Comparison of ENCODE assay signal across 8 mouse cellular contexts in the genomic region with DNA sequence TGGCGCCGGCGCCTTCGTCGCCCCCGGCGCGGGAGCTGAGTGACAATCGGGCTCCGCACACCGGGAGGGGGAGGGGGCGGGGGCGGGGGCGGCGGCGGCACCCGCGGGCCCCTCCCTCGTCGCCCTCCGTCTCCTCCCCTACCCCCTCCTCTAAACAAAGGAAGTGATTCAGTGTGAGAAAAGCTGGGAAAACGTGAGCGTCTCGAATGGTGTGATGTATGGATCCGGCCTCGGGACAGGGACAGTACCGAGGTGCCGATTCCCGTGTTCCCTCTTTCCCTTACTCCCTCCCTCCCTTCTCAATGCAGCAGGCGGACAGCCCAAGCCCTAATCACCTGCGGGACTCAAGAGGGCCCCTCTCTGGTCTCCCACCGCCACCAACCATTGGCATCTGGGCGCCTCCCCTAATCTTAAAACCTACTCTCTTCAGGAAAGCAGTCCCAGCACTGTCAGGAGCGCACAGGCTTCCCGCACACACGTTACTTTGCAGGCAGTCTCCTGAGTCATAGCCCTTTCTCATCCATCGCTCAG. TPM values are rescaled to one million over a fixed set of nuclear protein-coding genes. Genes with fewer than 3 reads are reported as not detected.
DNase-seq lines count a peak whose midpoint lies in the region; ATAC-seq and TF ChIP-seq lines count a peak whose summit lies in the region.

Gene Adora1, minus strand, starts transcription at position 41 of the 531 bp plus-strand sequence.

- TF ChIP-seq CTCF in CH12.LX (conservative IDR thresholded peaks at IDR 0.05 in 1 of 2, IDR thresholded peaks at IDR 0.05 in 1 of 2; ENCODE audit: low read depth in 2 of 2, low read length in 2 of 2), result no peak
- TF ChIP-seq CTCF in liver, postnatal 0 days (IDR thresholded peaks at IDR 0.05; ENCODE audit: low read depth), result no peak

- in situ Hi-C loops in CH12.LX (cut with MboI; ENCODE audit: low pct_ligation_motif_present, low pct_unique_long_range_greater_than_20kb, low sequenced_read_pairs), result no loop called here

- dilution Hi-C loops in CH12.LX (cut with MboI; ENCODE audit: extremely low pct_ligation_motif_present, extremely low pct_unique_long_range_greater_than_20kb, low sequenced_read_pairs), result no loop called here

- H3K4me2 ChIP-seq in CH12.LX (ENCODE audit: insufficient read depth, low read depth, poor library complexity, severe bottlenecking), result peak within 1 kb of the TSS; percentile 17; the same call in 1 of the 2 replicates
- peak within 1 kb of the TSS; percentile 93 for H3K4me2 ChIP-seq in embryonic facial prominence, embryonic 15.5 days (replicated peaks)
- peak within 1 kb of the TSS; percentile 91 for H3K4me2 ChIP-seq in hindbrain, embryonic 15.5 days
- H3K4me2 ChIP-seq in liver, postnatal 0 days (ENCODE audit: low read depth, low read length), result peak within 1 kb of the TSS; percentile 63

- 1% methylated on average over 35 of the region's 37 CpGs for WGBS in embryonic facial prominence, embryonic 15.5 days
- WGBS in hindbrain, embryonic 15.5 days, result under 1% methylated on average over 28 of the region's 37 CpGs
- 7% methylated on average over 29 of the region's 37 CpGs for WGBS in liver, postnatal 0 days (ENCODE audit: insufficient replicate concordance)

- H3K4me1 ChIP-seq in CH12.LX (ENCODE audit: control insufficient read depth in 1 of 2, insufficient read depth in 2 of 2), result peaks cover 14 to 75% of the 10 kb centered on the region in 2 experiments
- H3K4me1 ChIP-seq in embryonic facial prominence, embryonic 15.5 days, result peaks cover 31% of the 10 kb centered on the region
- peaks cover 54% of the 10 kb centered on the region for H3K4me1 ChIP-seq in hindbrain, embryonic 15.5 days (replicated peaks)
- peaks cover 33% of the 10 kb centered on the region for H3K4me1 ChIP-seq in liver, postnatal 0 days (ENCODE audit: insufficient read depth)

- H3K27me3 ChIP-seq in CH12.LX (replicated peaks), result no peaks in the 10 kb centered on the region
- H3K27me3 ChIP-seq in embryonic facial prominence, embryonic 15.5 days, result peaks cover 45% of the 10 kb centered on the region
- no peaks in the 10 kb centered on the region for H3K27me3 ChIP-seq in hindbrain, embryonic 15.5 days
- peaks cover 26% of the 10 kb centered on the region for H3K27me3 ChIP-seq in liver, postnatal 0 days (ENCODE audit: insufficient read depth, low read length)

- no peaks in the 10 kb centered on the region for H3K9me3 ChIP-seq in CH12.LX (replicated peaks; ENCODE audit: low read length)
- no peaks in the 10 kb centered on the region for H3K9me3 ChIP-seq in embryonic facial prominence, embryonic 15.5 days (replicated peaks)
- H3K9me3 ChIP-seq in hindbrain, embryonic 15.5 days, result no peaks in the 10 kb centered on the region
- no peaks in the 10 kb centered on the region for H3K9me3 ChIP-seq in liver, postnatal 0 days (ENCODE audit: low read length)

- no peak within 1 kb of the TSS for H3K9ac ChIP-seq in CH12.LX (ENCODE audit: insufficient read depth, low read depth)
- 0 out of 2 replicates have a peak within 1 kb of the TSS, but pooled peaks have one; percentile 9 for H3K9ac ChIP-seq in embryonic facial prominence, embryonic 15.5 days
- peak within 1 kb of the TSS; percentile 55 for H3K9ac ChIP-seq in hindbrain, embryonic 15.5 days
- peak within 1 kb of the TSS; percentile 58 for H3K9ac ChIP-seq in liver, postnatal 0 days (replicated peaks)

- no peaks in the 10 kb centered on the region for H3K36me3 ChIP-seq in CH12.LX (replicated peaks in 1 of 2; ENCODE audit: control insufficient read depth in 1 of 2, insufficient read depth in 1 of 2, low read length in 1 of 2)
- H3K36me3 ChIP-seq in embryonic facial prominence, embryonic 15.5 days, result no peaks in the 10 kb centered on the region
- no peaks in the 10 kb centered on the region for H3K36me3 ChIP-seq in hindbrain, embryonic 15.5 days
- H3K36me3 ChIP-seq in liver, postnatal 0 days (replicated peaks; ENCODE audit: insufficient read depth, low read length), result no peaks in the 10 kb centered on the region

- TF ChIP-seq EP300 in CH12.LX (IDR thresholded peaks at IDR 0.05; ENCODE audit: low read length), result no peak
- no peak for TF ChIP-seq EP300 in liver, postnatal 0 days (IDR thresholded peaks at IDR 0.05; ENCODE audit: low read depth)

- no peak within 1 kb of the TSS for H3K27ac ChIP-seq in CH12.LX (ENCODE audit: insufficient read depth, low read depth)
- H3K27ac ChIP-seq in embryonic facial prominence, embryonic 15.5 days (replicated peaks), result no peak within 1 kb of the TSS
- H3K27ac ChIP-seq in hindbrain, embryonic 15.5 days (replicated peaks), result peak within 1 kb of the TSS; percentile 65
- peak within 1 kb of the TSS; percentile 81 for H3K27ac ChIP-seq in liver, postnatal 0 days (ENCODE audit: low read depth)

- no peak for ATAC-seq in embryonic facial prominence, embryonic 15.5 days (ENCODE audit: insufficient number of reproducible peaks, low FRiP score, low TSS enrichment, low read depth)
- ATAC-seq in hindbrain, embryonic 15.5 days (ENCODE audit: low FRiP score, low read depth), result peak; percentile 52
- ATAC-seq in liver, postnatal 0 days, result peak; percentile 0; the same call in 1 of the 2 replicates

- peak; percentile 64 for DNase-seq in cerebellum, adult 9-10 months
- no peak for DNase-seq in cerebellum, postnatal 10 days
- no peak for DNase-seq in CH12.LX (ENCODE audit: extremely low read depth)
- DNase-seq in liver, postnatal 0 days, result no peak
- no peak for DNase-seq in thymus, postnatal 36 days
- no peak for DNase-seq in ovary, postnatal 36 days (ENCODE audit: low spot score)

- H3K79me2 ChIP-seq in CH12.LX (replicated peaks; ENCODE audit: control insufficient read depth, extremely low read depth, insufficient read depth, poor library complexity, severe bottlenecking), result no peaks in the 10 kb centered on the region

- no peak within 1 kb of the TSS for H3K4me3 ChIP-seq in CH12.LX (replicated peaks in 1 of 3; ENCODE audit: low read depth in 2 of 3, low read length in 2 of 3, poor library complexity in 1 of 3)
- peak within 1 kb of the TSS; percentile 44 for H3K4me3 ChIP-seq in embryonic facial prominence, embryonic 15.5 days (replicated peaks)
- H3K4me3 ChIP-seq in hindbrain, embryonic 15.5 days, result peak within 1 kb of the TSS; percentile 50
- H3K4me3 ChIP-seq in liver, postnatal 0 days (ENCODE audit: low read depth, low read length), result peak within 1 kb of the TSS; percentile 45

- no peak for TF ChIP-seq POLR2A in CH12.LX (IDR thresholded peaks at IDR 0.05; ENCODE audit: low read depth, low read length)

- TF ChIP-seq RAD21 in CH12.LX (IDR thresholded peaks at IDR 0.05; ENCODE audit: low read depth, low read length), result no peak

TF ChIP-seq in CH12.LX, 34 proteins besides CTCF, POLR2A, EP300 and RAD21:
- TF ChIP-seq KAT2A (IDR thresholded peaks at IDR 0.05; ENCODE audit: insufficient replicate concordance, low read length) (no peak), E2F4 (IDR thresholded peaks at IDR 0.05; ENCODE audit: insufficient replicate concordance, low read depth, low read length) (no peak), MEF2A (IDR thresholded peaks at IDR 0.05; ENCODE audit: borderline replicate concordance, low read depth, low read length) (no peak), POLR2AphosphoS2 (IDR thresholded peaks at IDR 0.05; ENCODE audit: low read depth, low read length) (no peak), RCOR1 (conservative IDR thresholded peaks at IDR 0.05; ENCODE audit: low read depth, low read length) (no peak), SMC3 (IDR thresholded peaks at IDR 0.05; ENCODE audit: low read depth, low read length) (no peak), JUND (conservative IDR thresholded peaks at IDR 0.05; ENCODE audit: low read depth, low read length) (no peak), ZMIZ1 (IDR thresholded peaks at IDR 0.05; ENCODE audit: low read depth, low read length) (no peak), NELFE (IDR thresholded peaks at IDR 0.05; ENCODE audit: low read depth, low read length) (no peak), TCF12 (IDR thresholded peaks at IDR 0.05; ENCODE audit: low read depth, low read length) (no peak)

RNA-seq across cellular contexts. Expression of gene Adora1, which starts in this region (rescaled TPM):
- total RNA-seq in CH12.LX (2012; rRNA removed), result not detected in 2 replicates
- not detected in 2 replicates for total RNA-seq in CH12.LX (2014; rRNA removed)
- 0.10 and 0.20 TPM in 2 replicates for polyA plus RNA-seq in CH12.LX (2012; ENCODE audit: insufficient read length, low read depth)
- polyA plus RNA-seq in embryonic facial prominence, embryonic 15.5 days (2015; fragmentation: Nextera tagmentation; extraction: Ambion mirVana), result 3.8 and 4.1 TPM in 2 replicates
- polyA plus RNA-seq in hindbrain, embryonic 15.5 days (2015; fragmentation: Nextera tagmentation; extraction: Ambion mirVana), result 22.5 and 26.0 TPM in 2 replicates
- 6.4 and 8.3 TPM in 2 replicates for polyA plus RNA-seq in liver, postnatal 0 days (2015; fragmentation: Nextera tagmentation; extraction: Ambion mirVana)

Comparison
In these comparisons a context has a peak if more than half of its experiments do, and no peak if none do; other contexts are left out.
1. H3K27ac ChIP-seq: peak in hindbrain, embryonic 15.5 days (single experiment) and liver, postnatal 0 days (single experiment); none in CH12.LX (single experiment) and embryonic facial prominence, embryonic 15.5 days (single experiment).
2. H3K4me2 ChIP-seq: peak in every context shown above with its lines; median percentile 93 in embryonic facial prominence, embryonic 15.5 days; 91 in hindbrain, embryonic 15.5 days; 63 in liver, postnatal 0 days; 17 in CH12.LX.
3. H3K4me3 ChIP-seq: peak in embryonic facial prominence, embryonic 15.5 days (single experiment), hindbrain, embryonic 15.5 days (single experiment) and liver, postnatal 0 days (single experiment); none in CH12.LX (0 of 3).